Comparison of ENCODE assay signal across 1 mouse cellular context in the genomic region with DNA sequence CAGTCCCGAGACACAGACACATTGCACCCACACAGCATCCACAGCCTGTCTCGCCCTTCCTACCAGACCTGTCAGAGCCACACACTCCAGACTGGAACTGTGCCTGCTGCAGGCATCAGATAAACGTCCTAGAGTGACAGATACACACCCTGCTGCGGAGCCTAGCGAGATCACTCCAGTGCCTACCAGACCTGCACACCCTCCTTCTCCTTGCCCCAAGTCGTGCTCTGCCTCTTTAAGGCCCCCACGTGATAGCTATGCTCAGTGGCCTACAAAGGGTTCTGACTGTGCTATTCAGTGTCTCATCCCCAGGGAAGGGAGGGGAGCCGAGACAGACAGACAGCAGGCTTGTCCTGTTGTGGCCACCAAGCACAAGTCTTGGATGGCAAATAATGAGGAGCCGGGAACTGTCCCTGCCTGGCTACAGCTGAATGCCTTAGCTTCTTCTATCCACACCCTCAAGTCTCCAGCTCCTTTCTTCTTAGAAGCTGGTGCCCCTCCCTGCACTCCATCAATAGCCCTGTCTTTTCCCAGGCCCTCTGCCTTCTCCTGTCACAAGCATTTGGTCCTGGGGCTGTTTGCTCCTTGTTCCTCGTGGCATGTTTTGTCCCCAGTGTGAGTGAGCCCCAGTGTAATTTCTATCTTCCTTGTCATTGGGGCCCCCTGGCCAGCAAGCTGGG.
TF ChIP-seq lines count a peak whose summit lies in the region.

No protein-coding gene starts in this region.

TF ChIP-seq in MEL, 35 proteins besides CTCF, POLR2A, EP300 and RAD21 (continued from another document):
- TF ChIP-seq MXI1 (IDR thresholded peaks at IDR 0.05; ENCODE audit: low read depth, low read length) (peak; percentile 57), SIN3A (IDR thresholded peaks at IDR 0.05; ENCODE audit: low read length) (peak; percentile 72), CHD1 (IDR thresholded peaks at IDR 0.05; ENCODE audit: low read depth, low read length) (no peak), RCOR1 (IDR thresholded peaks at IDR 0.05; ENCODE audit: low read depth, low read length) (no peak), MAFK (IDR thresholded peaks at IDR 0.05; ENCODE audit: borderline replicate concordance, low read depth, low read length) (no peak), JUND (IDR thresholded peaks at IDR 0.05; ENCODE audit: low read depth, low read length) (no peak), ELF1 (IDR thresholded peaks at IDR 0.05; ENCODE audit: low read depth, low read length) (no peak), HCFC1 (IDR thresholded peaks at IDR 0.05; ENCODE audit: low read depth, low read length) (no peak), TBP (IDR thresholded peaks at IDR 0.05; ENCODE audit: low read depth, low read length) (no peak), ZKSCAN1 (IDR thresholded peaks at IDR 0.05; ENCODE audit: low read depth, low read length) (no peak), MAZ (IDR thresholded peaks at IDR 0.05; ENCODE audit: low read depth, low read length) (no peak), CHD2 (IDR thresholded peaks at IDR 0.05; ENCODE audit: low read length) (no peak), MEF2A (IDR thresholded peaks at IDR 0.05; ENCODE audit: extremely low read depth, insufficient replicate concordance, low read depth, low read length, poor library complexity, severe bottlenecking) (no peak), GABPA (IDR thresholded peaks at IDR 0.05; ENCODE audit: low read depth, low read length) (no peak), POLR2AphosphoS2 (IDR thresholded peaks at IDR 0.05; ENCODE audit: low read length) (no peak), SMC3 (IDR thresholded peaks at IDR 0.05; ENCODE audit: low read depth, low read length) (no peak), ETS1 (IDR thresholded peaks at IDR 0.05; ENCODE audit: low read depth, low read length) (0 out of 2 replicates have a peak, but pooled peaks have one; percentile 23), MYB (IDR thresholded peaks at IDR 0.05; ENCODE audit: low read depth, low read length) (no peak), USF1 (IDR thresholded peaks at IDR 0.05; ENCODE audit: low read depth, low read length) (peak; percentile 76), POLR2AphosphoS5 (IDR thresholded peaks at IDR 0.05; ENCODE audit: borderline replicate concordance, low read depth, low read length) (no peak), BHLHE40 (IDR thresholded peaks at IDR 0.05; ENCODE audit: borderline replicate concordance, low read depth, low read length) (no peak), ZMIZ1 (IDR thresholded peaks at IDR 0.05; ENCODE audit: low read depth, low read length) (no peak), E2F4 (IDR thresholded peaks at IDR 0.05; ENCODE audit: borderline replicate concordance, low read depth, low read length) (no peak), MAX (IDR thresholded peaks at IDR 0.05; ENCODE audit: low read length) (no peak; the same call in 1 of the 2 replicates)
